Mouse (Mus musculus) lung, postnatal 14 days (tissue): ENCODE measurements around the gene Pum1.
"Not testable (repeated sequence)": the region's sequence is repeated elsewhere in the genome, so short reads cannot be mapped to it uniquely, and the experiment has no call there.

Source experiments
- DNase-seq: peaks from one replicate; pipeline ENCODE4 v3.0.0; 2021

The Pum1 gene

GRCm38 (mm10) chr4:130662979-130663725, at the start of gene Pum1:
TSS of gene Pum1 (plus strand) at chr4:130663321.
- DNase-seq: peak; percentile 86

- DNase-seq: peak; percentile 29
Observed at GRCm38 (mm10) chr4:130629391-130629790, 33.7 kb upstream of the Pum1 start.

DNA sequence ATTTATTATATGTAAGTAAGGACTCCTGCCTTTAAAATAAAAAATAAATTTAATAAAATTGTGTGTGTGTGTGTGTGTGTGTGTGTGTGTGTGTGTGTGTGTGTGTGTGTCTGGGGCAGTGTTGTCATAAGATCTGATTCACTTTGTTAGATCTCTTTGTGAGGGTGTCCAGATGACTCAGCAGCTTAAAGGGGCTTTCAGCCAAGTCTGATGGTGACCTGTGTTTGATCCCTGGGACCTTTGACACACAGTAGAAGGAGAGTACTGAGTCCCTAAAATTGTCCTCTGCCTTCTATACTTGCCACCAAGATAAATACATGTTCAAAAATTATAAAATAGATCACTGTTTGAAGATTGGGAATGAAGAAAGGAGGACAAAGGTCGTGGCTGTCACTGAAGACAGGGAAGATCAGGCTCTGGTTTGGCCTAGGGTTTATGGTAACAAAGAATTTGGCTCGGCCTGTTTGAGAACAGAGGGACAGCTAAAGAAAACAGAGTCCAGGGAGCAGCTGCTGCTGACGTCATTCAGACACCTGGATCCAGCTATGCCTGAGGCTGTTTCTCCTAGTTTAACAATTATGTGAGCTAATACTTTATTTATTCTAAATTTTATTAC, 32.8 kb upstream of the Pum1 start:
- DNase-seq: no peak

DNA sequence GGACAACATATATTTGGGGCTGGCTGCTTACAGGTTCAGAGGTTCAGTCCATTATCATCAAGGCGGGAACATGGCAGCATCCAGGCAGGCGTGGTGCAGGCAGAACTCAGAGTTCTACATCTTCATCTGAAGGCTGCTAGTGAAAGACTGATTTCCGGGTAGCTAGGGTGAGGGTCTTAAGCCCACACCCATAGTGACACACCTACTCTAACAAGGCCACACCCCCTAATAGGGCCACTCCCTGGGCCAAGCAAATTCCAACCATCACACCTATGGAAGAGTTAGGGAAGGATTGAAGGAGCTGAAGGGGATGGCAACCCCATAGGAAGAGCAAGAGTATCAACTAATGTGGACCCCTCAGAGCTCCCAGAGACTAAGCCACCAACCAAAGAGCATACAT, 28.0 kb upstream of the Pum1 start:
- DNase-seq: not testable (repeated sequence)

DNA sequence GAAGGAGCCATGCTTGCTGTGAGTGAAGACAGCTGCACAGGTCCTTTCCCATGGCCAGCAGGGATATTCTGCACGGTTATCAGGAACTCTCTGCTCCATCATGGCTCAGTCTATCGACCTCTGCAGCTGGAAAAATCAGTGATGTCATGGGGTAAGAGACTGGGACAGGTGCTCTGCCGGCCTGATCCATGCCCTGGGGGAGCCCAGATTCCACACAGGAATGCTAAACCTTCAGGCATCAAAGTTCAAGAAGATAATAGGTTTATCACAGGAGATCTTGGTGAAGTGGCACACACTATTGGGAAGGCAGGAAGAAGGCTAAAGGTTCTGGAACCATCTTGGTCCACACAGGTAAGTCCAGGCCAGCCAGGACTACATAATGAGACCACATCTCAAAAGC, 26.4 kb upstream of the Pum1 start:
- no peak for DNase-seq

DNA sequence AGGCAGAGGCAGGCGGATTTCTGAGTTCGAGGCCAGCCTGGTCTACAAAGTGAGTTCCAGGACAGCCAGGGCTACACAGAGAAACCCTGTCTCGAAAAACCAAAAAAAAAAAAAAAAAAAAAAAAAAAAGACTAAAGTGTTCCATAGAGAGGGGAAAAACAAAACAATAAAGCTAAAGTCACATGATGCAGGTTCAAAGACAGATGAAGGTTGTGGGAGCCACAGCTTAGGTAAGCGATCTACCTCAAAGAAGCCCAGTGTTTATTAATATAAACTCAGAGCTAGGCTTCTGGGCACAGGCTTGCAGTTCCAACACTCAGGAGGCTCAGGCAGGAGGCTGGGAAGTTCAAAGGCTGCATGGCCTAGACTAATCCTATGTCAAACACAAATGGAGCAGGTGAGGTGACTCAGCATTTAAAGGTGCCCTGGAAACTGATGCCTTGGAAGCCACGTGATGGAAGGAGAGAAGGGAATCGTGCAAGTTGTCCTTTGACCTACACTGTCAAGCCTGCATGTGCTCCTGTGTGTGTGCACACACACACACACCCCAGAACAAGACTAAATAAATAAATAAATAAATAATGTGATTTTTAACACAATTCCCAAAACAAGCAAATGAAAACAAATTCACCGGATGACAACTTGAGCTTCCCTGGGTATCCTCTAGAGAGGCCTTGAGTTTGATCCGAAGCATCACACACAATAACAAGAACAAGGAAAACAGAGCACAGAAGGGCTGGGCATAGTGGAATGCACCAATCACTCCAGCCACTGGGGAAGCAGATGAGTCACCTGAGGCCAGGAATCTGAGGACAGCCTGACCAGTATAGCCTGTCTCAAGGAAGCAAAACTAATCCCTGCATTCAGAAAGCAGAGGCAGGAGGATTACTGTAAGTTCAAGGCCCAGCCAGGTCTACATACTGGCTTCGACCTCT, 25.4 kb upstream of the Pum1 start:
- DNase-seq: no peak

DNA sequence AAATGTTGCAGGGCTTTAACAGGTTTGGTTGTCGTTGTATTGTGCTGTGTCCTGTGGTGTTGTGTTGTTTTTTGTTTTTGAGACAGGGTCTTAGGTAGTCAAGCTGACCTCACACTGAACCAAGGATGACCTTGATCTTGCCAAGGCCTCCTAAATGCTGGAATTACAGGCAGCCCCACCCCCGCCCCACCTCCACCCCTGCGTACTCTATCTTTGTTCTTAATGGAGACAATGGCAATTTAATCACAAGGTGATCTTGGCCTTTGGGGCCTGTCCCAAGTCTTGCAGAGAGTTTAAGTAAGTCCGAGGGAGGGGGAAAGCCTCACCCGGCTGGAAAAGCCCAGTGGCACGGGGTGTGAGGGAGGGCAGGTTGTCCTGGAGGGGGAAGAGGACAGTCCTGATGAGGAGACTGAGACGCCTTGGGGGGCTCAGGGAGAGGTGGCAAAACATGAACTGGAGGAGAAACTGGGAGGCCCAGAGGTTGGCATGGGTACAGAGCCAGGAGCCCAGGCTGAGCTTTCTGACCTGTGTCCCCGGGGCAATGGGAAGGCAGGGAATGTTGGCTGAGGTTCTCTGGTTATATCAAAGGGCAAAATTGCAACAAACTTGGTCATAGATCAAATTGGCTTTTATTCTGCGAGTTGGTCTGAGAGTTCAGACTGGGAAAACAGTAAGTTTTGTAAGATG, 22.9 kb upstream of the Pum1 start:
- DNase-seq: no peak

- no peak for DNase-seq
Observed at GRCm38 (mm10) chr4:130642468-130642867, 20.7 kb upstream of the Pum1 start.

DNA sequence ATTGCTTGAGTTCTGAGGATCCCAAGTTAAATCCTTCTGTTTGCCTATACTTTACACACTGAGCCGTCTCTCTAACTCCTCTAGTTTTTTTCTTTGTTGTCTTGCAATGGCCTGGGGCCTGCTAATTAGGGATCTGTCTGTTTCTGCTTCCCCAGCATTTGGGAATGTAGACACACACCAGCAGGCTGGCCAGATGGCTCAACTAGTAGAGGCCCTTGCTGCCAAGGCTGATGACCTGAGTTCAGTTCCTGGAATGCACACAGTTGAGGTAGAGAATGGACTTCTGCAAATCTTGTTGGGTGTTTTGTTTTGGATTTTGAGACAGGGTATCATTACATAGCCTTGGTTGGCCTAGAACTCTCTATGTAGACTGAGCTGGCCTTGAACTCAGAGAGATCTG, 17.7 kb upstream of the Pum1 start:
- no peak for DNase-seq

- no peak for DNase-seq
Observed at GRCm38 (mm10) chr4:130651286-130651685, 11.8 kb upstream of the Pum1 start.

DNA sequence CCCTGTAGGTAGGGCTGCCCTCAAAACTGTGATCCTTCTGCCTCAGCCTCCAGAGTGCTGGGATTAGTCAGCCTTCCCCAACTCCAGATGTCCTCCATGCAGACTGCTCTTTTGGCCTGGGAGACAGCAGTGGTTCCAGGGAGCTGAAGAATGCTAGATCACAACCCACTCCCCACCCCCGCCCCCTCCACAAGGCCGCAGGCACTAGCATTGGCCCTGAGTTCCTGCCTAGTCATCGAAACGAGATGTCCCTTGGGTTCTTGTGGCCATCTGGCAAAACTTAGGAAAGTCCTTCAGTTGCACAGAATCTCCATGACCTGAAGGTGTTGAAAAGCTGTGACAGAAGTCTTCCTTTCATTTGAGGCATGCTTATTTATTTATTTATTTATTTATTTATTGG, 10.6 kb upstream of the Pum1 start:
- DNase-seq: no peak

- DNase-seq: no peak
Observed at GRCm38 (mm10) chr4:130657820-130658565, 5.1 kb upstream of the Pum1 start.

- no peak for DNase-seq
Observed at GRCm38 (mm10) chr4:130659470-130659869, 3.7 kb upstream of the Pum1 start.

DNA sequence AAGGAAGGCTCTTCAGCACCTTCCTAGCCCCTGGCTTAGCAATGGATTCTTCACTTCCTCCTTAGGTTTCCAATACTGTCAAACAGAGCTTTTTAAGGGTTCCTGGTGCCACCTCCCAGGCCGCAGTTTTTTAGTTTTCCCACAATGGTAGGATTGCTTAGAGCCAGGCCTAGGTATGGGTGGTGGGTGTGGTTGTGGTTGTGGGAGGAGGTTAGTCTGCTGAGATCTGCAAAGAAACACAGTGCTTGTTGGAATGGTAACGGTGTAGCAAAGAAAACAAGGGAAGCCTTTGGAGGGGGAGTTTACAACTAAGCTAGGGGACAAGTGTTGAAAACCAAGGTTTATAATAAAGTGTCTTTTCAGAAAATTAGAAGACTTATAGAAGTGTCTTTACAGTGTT, 3.0 kb upstream of the Pum1 start:
- DNase-seq: no peak

DNA sequence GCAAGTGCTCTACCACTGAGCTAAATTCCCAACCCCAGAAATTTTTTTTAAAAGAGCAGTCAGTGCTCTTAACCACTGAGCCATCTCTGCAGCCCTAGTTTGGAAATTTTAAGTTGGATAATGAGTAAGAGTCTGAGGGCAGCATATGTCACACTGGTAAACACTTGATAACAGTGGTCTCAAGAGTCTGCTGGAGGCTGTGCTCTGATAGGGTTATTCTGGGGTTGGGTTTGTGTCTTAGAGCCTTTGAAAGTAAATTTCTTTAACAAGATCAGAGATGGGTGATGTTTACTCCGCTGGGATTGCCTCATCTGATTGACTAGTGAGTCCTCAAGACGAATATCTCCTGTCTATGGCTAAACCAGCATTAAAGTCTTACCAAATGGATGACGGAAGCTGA, 2.0 kb upstream of the Pum1 start:
- DNase-seq: no peak

- DNase-seq: not testable (repeated sequence)
Observed at GRCm38 (mm10) chr4:130662305-130662704, 816 bp upstream of the Pum1 start.

GRCm38 (mm10) chr4:130663810-130664401, 785 bp downstream of the Pum1 start:
- peak; percentile 24 for DNase-seq

GRCm38 (mm10) chr4:130664414-130665029, 1.4 kb downstream of the Pum1 start:
- no peak for DNase-seq

GRCm38 (mm10) chr4:130665176-130665575, 2.1 kb downstream of the Pum1 start:
- no peak for DNase-seq

GRCm38 (mm10) chr4:130667686-130668085, 4.6 kb downstream of the Pum1 start:
- DNase-seq: no peak

GRCm38 (mm10) chr4:130668541-130668940, 5.4 kb downstream of the Pum1 start:
- no peak for DNase-seq
